17 mouse cellular contexts compared by ENCODE assay signal in genomic region chr4:46953021-46953420, GRCm38 (mm10). TPM values are rescaled to one million over a fixed set of nuclear protein-coding genes. Genes with fewer than 3 reads are reported as not detected.
"Had no signal": no experiment of that assay in that cellular context is flagged by ENCODE, and none has a peak within 500 bp of the region (broad histone marks: within the 10 kb centered on the region; RNA-seq: fewer than 3 reads in every experiment).

No protein-coding gene starts in this region.

- ATAC-seq: intestine, embryonic 15.5 days; midbrain, embryonic 16.5 days had no signal

- H3K9ac ChIP-seq: hindbrain, embryonic 14.5 days; intestine, embryonic 15.5 days; limb, embryonic 15.5 days; liver, embryonic 15.5 days; lung, embryonic 14.5 days; midbrain, embryonic 12.5 days; neural tube, embryonic 13.5 days had no signal

- H3K27ac ChIP-seq: hindbrain, embryonic 14.5 days; intestine, embryonic 15.5 days; limb, embryonic 15.5 days; liver, embryonic 15.5 days; macrophage; midbrain, embryonic 12.5 days; neural tube, embryonic 13.5 days had no signal

- DNase-seq: layer of hippocampus, postnatal 36 days; lung, embryonic 14.5 days; lung, postnatal 14 days; retina, postnatal 1 day; right cerebral cortex, postnatal 4 days; spleen, adult 18-20 months; thymus, adult 2 months; thymus, postnatal 25 days had no signal

- H3K27me3 ChIP-seq: intestine, embryonic 15.5 days; limb, embryonic 15.5 days; liver, embryonic 15.5 days; midbrain, embryonic 12.5 days; neural tube, embryonic 13.5 days had no signal

- H3K36me3 ChIP-seq: intestine, embryonic 15.5 days; limb, embryonic 15.5 days; liver, embryonic 15.5 days; midbrain, embryonic 12.5 days; neural tube, embryonic 13.5 days had no signal

- H3K4me2 ChIP-seq: hindbrain, embryonic 14.5 days; intestine, embryonic 15.5 days; limb, embryonic 15.5 days; liver, embryonic 15.5 days; lung, embryonic 14.5 days; midbrain, embryonic 12.5 days; neural tube, embryonic 13.5 days had no signal

- H3K4me1 ChIP-seq: limb, embryonic 15.5 days; liver, embryonic 15.5 days; megakaryocyte, embryonic 14.5 days; midbrain, embryonic 12.5 days; neural tube, embryonic 13.5 days had no signal

- H3K4me3 ChIP-seq: intestine, embryonic 15.5 days; limb, embryonic 15.5 days; liver, embryonic 15.5 days; megakaryocyte, embryonic 14.5 days; midbrain, embryonic 12.5 days; neural tube, embryonic 13.5 days had no signal

- H3K9me3 ChIP-seq: intestine, embryonic 15.5 days; limb, embryonic 15.5 days; liver, embryonic 15.5 days; megakaryocyte, embryonic 14.5 days; midbrain, embryonic 12.5 days; neural tube, embryonic 13.5 days had no signal

RNA-seq across cellular contexts. Expression of gene Gabbr2, which starts 38.7 kb away (rescaled TPM):
- polyA plus RNA-seq: lung, embryonic 14.5 days had no signal
